Mouse (Mus musculus) embryonic facial prominence, embryonic 15.5 days (tissue): Measurements from ENCODE around the gene Cacna2d2. TPM values are rescaled to one million over a fixed set of nuclear protein-coding genes. Genes with fewer than 3 reads are reported as not detected.

Source experiments
- ATAC-seq: fragments of 200-750 bp; cut with Nextera tagmentation; 2 replicates; pipeline ENCODE4 v1.8.0; 2017; ENCODE audit warnings: low read depth, moderate TSS enrichment; ENCODE audit not compliant: insufficient number of reproducible peaks, low FRiP score, low TSS enrichment
- H3K27ac ChIP-seq: fragments of 300-500 bp; sonication (generic); replicated peaks from 2 replicates; pipeline ENCODE4 v1.5.1; 2015; ENCODE audit warnings: mild to moderate bottlenecking, inconsistent platforms
- H3K27me3 ChIP-seq: fragments of 300-500 bp; sonication (generic); 2 replicates; pipeline ENCODE4 v1.6.1; 2015; ENCODE audit warnings: inconsistent platforms
- H3K36me3 ChIP-seq: fragments of 300-500 bp; sonication (generic); 2 replicates; pipeline ENCODE4 v1.6.1; 2015; ENCODE audit warnings: mild to moderate bottlenecking, inconsistent platforms
- H3K4me1 ChIP-seq: fragments of 300-500 bp; sonication (generic); 2 replicates; pipeline ENCODE4 v1.6.1; 2015; ENCODE audit warnings: inconsistent platforms
- H3K4me2 ChIP-seq: fragments of 300-500 bp; sonication (generic); replicated peaks from 2 replicates; pipeline ENCODE4 v1.6.1; 2015; ENCODE audit warnings: mild to moderate bottlenecking, inconsistent platforms
- H3K4me3 ChIP-seq: fragments of 300-500 bp; sonication (generic); replicated peaks from 2 replicates; pipeline ENCODE4 v1.5.1; 2015; ENCODE audit warnings: mild to moderate bottlenecking, inconsistent platforms
- H3K9ac ChIP-seq: fragments of 300-500 bp; sonication (generic); 2 replicates; pipeline ENCODE4 v1.6.1; 2015; ENCODE audit warnings: inconsistent platforms
- H3K9me3 ChIP-seq: fragments of 300-500 bp; sonication (generic); replicated peaks from 2 replicates; pipeline ENCODE4 v1.6.1; 2016; ENCODE audit warnings: inconsistent platforms
- WGBS: fragments of 180-500 bp; shearing (Covaris S2); methylation state at CpG from one replicate; pipeline ENCODE4 v1.1.7; 2015; 5-methylcytosine and 5-hydroxymethylcytosine counted together
- polyA plus RNA-seq: library from polyadenylated mRNA; unstranded; fragments of >200 nt; fragmentation: Nextera tagmentation; extraction: Ambion mirVana; gene quantifications from 2 replicates; pipeline ENCODE4 v1.2.1, GENCODE M21; 2015

The Cacna2d2 gene
- polyA plus RNA-seq, 1 experiment from 2014 or later: 1.3 TPM

- Histone ChIP-seq H3K27ac (peak overlapping the region; percentile 45; the same call in 1 of the 2 replicates), H3K4me2 (peak overlapping the region; percentile 35), H3K4me3 (peak overlapping the region; percentile 15; the same call in 1 of the 2 replicates), H3K9me3 (no peaks in the 10 kb centered on the region), H3K36me3 (no peaks in the 10 kb centered on the region), H3K9ac (no peak overlapping the region), H3K27me3 (peaks cover 21% of the 10 kb centered on the region), H3K4me1 (peaks cover 26% of the 10 kb centered on the region)
- 20% methylated on average over 25 of the region's 25 CpGs for WGBS
- no peak for ATAC-seq
These were observed 122.4 kb downstream of the Cacna2d2 start for GRCm38 (mm10) chr9:107521711-107522399.

- H3K9ac ChIP-seq: no peak overlapping the region
- H3K27me3 ChIP-seq: peaks cover 25% of the 10 kb centered on the region
- peaks cover 31% of the 10 kb centered on the region for H3K4me1 ChIP-seq
- H3K9me3 ChIP-seq: no peaks in the 10 kb centered on the region
- H3K36me3 ChIP-seq: no peaks in the 10 kb centered on the region
- no peak overlapping the region for H3K4me3 ChIP-seq
- no peak for ATAC-seq
- peak overlapping the region; percentile 35 for H3K4me2 ChIP-seq
- H3K27ac ChIP-seq: peak overlapping the region; percentile 45; the same call in 1 of the 2 replicates
- WGBS: 39% methylated on average over 2 of the region's 2 CpGs
These were observed 122.9 kb downstream of the Cacna2d2 start for GRCm38 (mm10) chr9:107522400-107522711.

GRCm38 (mm10) chr9:107526198-107527026, 127.0 kb downstream of the Cacna2d2 start:
- Histone ChIP-seq H3K9me3 (no peaks in the 10 kb centered on the region), H3K36me3 (no peaks in the 10 kb centered on the region), H3K9ac (no peak overlapping the region), H3K27ac (no peak overlapping the region), H3K4me2 (peak overlapping the region; percentile 84), H3K4me1 (peaks cover 27% of the 10 kb centered on the region), H3K4me3 (peak overlapping the region; percentile 41), H3K27me3 (peaks cover 33% of the 10 kb centered on the region)
- 5% methylated on average over 44 of the region's 44 CpGs for WGBS
- peak; percentile 46 for ATAC-seq

DNA sequence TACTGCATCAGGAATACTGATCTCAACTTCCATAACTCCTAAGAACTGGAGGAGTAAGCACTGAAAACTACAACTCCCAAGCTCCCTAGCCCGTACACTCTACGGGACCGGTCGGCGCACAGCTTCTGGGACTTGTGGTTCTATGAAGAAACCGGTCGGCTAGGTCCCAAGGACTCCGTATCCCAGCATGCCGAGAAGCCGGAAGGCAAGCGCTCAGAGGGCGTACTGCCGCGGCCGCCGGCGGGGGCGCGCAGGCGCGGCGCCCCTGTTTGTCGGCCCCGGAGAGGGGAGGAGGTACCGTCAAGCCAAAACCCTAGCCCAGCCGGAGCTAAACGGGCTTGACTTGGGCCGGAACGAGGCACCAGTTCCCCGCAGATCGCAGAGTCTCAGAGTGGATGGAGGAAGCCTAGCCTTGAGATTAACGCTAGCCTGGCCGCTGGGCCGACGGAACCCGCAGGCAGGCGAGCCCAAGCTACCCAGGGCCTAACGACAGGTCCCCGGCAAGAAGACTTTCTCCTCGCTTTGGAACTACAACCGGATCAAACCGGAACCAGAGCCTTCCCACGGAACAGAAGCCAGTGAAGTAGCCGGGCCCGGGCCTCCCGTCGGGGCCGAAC, 134.5 kb downstream of the Cacna2d2 start, which contains the start of gene Tmem115:
Gene Tmem115 (plus strand): TSS at position 155 of the 617 bp plus-strand sequence.
- Histone ChIP-seq H3K27me3 (no peaks in the 10 kb centered on the region), H3K4me3 (peak within 1 kb of the TSS; percentile 87), H3K9ac (peak within 1 kb of the TSS; percentile 93), H3K4me1 (peaks cover 30% of the 10 kb centered on the region), H3K4me2 (peak within 1 kb of the TSS; percentile 83), H3K36me3 (peaks cover 19% of the 10 kb centered on the region), H3K9me3 (no peaks in the 10 kb centered on the region), H3K27ac (peak within 1 kb of the TSS; percentile 92)
- under 1% methylated on average over 48 of the region's 48 CpGs for WGBS
- ATAC-seq: peak; percentile 99

GRCm38 (mm10) chr9:107534408-107535202, 135.2 kb downstream of the Cacna2d2 start:
- Histone ChIP-seq H3K9ac (peak overlapping the region; percentile 93), H3K36me3 (peaks cover 26% of the 10 kb centered on the region), H3K4me2 (peak overlapping the region; percentile 83), H3K27me3 (no peaks in the 10 kb centered on the region), H3K9me3 (no peaks in the 10 kb centered on the region), H3K4me1 (peaks cover 30% of the 10 kb centered on the region), H3K4me3 (peak overlapping the region; percentile 87), H3K27ac (peak overlapping the region; percentile 92)
- WGBS: under 1% methylated on average over 40 of the region's 40 CpGs
- ATAC-seq: no peak; the same call in 1 of the 2 replicates

DNA sequence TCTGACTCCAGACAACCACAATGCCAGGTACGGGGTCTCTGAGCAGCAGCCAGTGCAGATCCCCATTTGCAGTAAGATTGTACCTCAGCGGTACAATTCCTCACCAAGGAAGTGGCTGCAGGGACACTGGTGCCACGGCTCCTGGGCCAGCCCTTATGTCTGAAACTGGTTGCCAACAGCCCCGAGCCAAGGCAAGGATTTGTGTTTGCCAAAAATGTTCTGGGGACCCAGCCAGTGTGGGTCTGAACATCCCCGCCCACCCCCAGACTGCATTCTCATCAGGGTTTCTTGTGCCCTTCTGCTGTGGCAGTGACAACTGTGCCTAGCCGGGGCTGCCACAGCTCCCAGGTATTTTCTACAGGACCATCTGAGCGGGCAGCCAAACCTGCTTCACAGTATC, 138.8 kb downstream of the Cacna2d2 start:
- Histone ChIP-seq H3K27ac (no peak overlapping the region), H3K4me3 (no peak overlapping the region), H3K27me3 (no peaks in the 10 kb centered on the region), H3K36me3 (peaks cover 34% of the 10 kb centered on the region), H3K4me2 (no peak overlapping the region), H3K4me1 (peaks cover 50% of the 10 kb centered on the region), H3K9me3 (no peaks in the 10 kb centered on the region), H3K9ac (no peak overlapping the region)
- 91% methylated on average over 7 of the region's 7 CpGs for WGBS
- ATAC-seq: no peak

GRCm38 (mm10) chr9:107538711-107539110, 139.3 kb downstream of the Cacna2d2 start:
- no peak overlapping the region for H3K4me2 ChIP-seq
- H3K4me3 ChIP-seq: no peak overlapping the region
- no peak for ATAC-seq
- WGBS: 92% methylated on average over 3 of the region's 3 CpGs
- H3K27ac ChIP-seq: no peak overlapping the region
- no peaks in the 10 kb centered on the region for H3K27me3 ChIP-seq
- peaks cover 50% of the 10 kb centered on the region for H3K4me1 ChIP-seq
- H3K9ac ChIP-seq: no peak overlapping the region
- no peaks in the 10 kb centered on the region for H3K9me3 ChIP-seq
- H3K36me3 ChIP-seq: peaks cover 39% of the 10 kb centered on the region

DNA sequence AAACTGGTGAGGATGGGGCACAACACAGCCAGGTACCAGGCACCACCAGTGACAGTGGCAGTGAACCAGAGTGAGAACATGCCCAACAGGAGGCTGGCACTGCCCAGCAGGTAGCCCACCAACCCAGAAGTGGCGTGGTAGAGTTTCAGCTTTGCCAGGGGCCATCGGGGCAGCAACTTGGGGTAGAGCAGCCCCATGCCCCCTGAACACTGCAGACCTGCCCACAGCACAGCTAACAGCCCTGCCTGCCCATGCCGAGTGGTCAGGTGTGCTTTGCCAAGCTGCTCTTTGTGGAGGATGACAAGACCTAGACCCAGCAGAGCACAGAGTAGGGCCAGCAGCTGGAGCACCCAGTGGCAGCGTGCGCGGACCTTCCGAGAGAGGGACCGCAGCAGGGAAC, 140.5 kb downstream of the Cacna2d2 start:
- Histone ChIP-seq H3K9ac (no peak overlapping the region), H3K4me2 (no peak overlapping the region), H3K36me3 (peaks cover 50% of the 10 kb centered on the region), H3K27me3 (no peaks in the 10 kb centered on the region), H3K4me3 (no peak overlapping the region), H3K27ac (no peak overlapping the region), H3K9me3 (no peaks in the 10 kb centered on the region), H3K4me1 (peaks cover 47% of the 10 kb centered on the region)
- no peak for ATAC-seq
- 93% methylated on average over 8 of the region's 8 CpGs for WGBS

DNA sequence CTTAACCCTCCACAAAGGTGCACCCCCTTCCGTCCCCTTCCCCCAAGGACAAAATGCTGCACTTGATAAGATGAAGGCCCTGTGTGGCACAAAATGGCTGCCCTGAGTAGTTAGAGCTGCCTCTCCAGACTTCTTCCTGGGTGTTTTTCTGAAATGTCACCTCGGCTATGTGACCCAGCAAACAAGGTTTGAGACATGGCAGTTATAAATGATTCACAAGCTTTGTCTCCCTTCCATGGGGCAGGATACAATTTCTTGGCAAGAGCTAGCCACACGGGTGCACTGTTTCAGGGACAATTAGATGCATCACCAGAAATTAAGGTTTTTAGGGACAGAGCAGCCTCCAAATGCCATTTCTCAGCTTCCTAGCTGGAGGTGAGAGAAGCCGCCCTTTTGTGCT, 141.0 kb downstream of the Cacna2d2 start:
- H3K4me3 ChIP-seq: no peak overlapping the region
- ATAC-seq: no peak
- peaks cover 42% of the 10 kb centered on the region for H3K4me1 ChIP-seq
- H3K27ac ChIP-seq: no peak overlapping the region
- H3K9ac ChIP-seq: no peak overlapping the region
- no peaks in the 10 kb centered on the region for H3K9me3 ChIP-seq
- WGBS: 62% methylated on average over 4 of the region's 4 CpGs
- H3K36me3 ChIP-seq: peaks cover 55% of the 10 kb centered on the region
- peak overlapping the region; percentile 91; the same call in 1 of the 2 replicates for H3K4me2 ChIP-seq
- no peaks in the 10 kb centered on the region for H3K27me3 ChIP-seq

DNA sequence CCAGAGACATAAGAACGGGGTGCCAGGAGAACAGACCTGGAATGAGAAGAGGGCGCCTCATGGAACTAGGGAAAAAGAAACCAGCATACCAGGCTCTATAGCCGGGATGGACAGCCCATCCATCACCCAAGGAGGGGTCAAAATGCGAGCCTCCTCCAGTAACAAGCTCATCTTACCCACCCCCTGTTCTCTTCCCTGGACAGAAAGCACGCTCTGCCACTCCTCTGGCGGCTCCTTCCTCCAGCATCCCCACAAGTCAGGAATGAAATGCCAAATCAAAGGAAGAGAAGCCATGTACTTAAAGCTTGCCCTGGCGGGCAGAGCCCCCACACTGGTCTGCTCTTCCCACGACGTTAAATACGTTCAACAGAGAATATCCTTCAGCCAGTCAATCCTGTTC, 141.6 kb downstream of the Cacna2d2 start:
- no peak for ATAC-seq
- WGBS: 31% methylated on average over 10 of the region's 10 CpGs
- no peak overlapping the region for H3K27ac ChIP-seq
- H3K4me2 ChIP-seq: peak overlapping the region; percentile 91
- H3K9me3 ChIP-seq: no peaks in the 10 kb centered on the region
- H3K4me1 ChIP-seq: peaks cover 37% of the 10 kb centered on the region
- H3K27me3 ChIP-seq: no peaks in the 10 kb centered on the region
- peaks cover 56% of the 10 kb centered on the region for H3K36me3 ChIP-seq
- peak overlapping the region; percentile 81 for H3K4me3 ChIP-seq
- no peak overlapping the region for H3K9ac ChIP-seq
